Mouse (Mus musculus): ENCODE data around the gene Setd7. TPM values are rescaled to one million over a fixed set of nuclear protein-coding genes. Genes with fewer than 3 reads are reported as not detected.

Gene Setd7
- polyA plus RNA-seq, 1 experiment = 62.8 TPM

DNA sequence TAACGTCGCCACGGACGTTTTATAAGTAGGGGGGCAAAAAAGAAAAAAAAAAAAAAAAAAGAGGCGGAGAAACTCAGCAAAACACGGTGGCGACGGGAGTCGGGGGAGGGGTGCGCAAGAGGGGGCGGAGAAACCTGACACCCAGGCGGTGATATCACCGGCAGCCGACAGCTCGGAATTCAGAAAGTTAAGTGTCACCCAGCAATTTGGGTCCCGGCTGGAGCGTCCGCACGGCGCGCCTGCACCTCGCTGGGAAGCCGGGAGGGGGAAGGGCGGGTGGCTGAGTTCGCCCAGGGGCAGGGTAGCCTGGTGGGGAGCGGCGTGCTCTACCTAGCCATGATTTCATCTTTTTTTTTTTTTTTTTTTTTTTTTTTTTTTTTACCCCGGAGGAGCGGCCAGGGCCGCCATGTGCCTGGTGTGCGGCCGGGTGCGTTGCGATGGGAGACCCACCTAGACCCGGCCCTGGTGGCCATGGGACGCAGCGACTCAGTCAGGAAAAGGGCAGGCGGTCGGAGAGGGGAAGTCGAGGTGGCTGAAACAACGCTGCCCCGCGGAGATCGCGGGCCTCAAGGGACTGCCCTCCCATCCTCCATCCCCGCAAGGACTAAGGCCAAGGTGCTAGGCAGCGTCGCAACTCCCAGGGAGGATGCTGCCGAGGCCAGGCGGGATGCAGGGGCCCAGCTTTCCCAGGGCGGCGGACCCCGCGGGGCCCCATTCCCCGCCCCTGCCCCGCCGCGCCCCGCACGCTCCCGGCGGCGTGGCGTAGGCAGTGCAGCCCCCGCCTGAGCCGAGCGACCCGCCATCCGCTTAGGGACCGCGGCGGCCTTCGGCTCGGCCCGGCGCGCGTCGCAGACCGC lies 857 bp downstream of the Setd7 start:
- Histone ChIP-seq H3K36me3 (ENCODE audit: control insufficient read depth, insufficient read depth, low read length) (no peaks in the 10 kb centered on the region), H3K27me3 (ENCODE audit: control insufficient read depth, insufficient read depth, low read length) (no peaks in the 10 kb centered on the region), H3K27ac (ENCODE audit: control insufficient read depth, insufficient read depth, low read length) (peak overlapping the region; percentile 87), H3K4me3 (ENCODE audit: control insufficient read depth, insufficient read depth, low read length) (peak overlapping the region; percentile 98), H3K4me1 (replicated peaks; ENCODE audit: control insufficient read depth, insufficient read depth, low read length) (peaks cover 36% of the 10 kb centered on the region)
- under 1% methylated on average over 80 of the region's 80 CpGs for WGBS
- TF ChIP-seq POLR2A (IDR thresholded peaks at IDR 0.05; ENCODE audit: control insufficient read depth, extremely low read depth, insufficient read depth, low read length, poor library complexity) (peak; percentile 98), CTCF (IDR thresholded peaks at IDR 0.05; ENCODE audit: borderline replicate concordance, control insufficient read depth, extremely low read depth, insufficient read depth, low read length, poor library complexity) (peak; percentile 63; the same call in 1 of the 2 replicates)
- peak; percentile 93 for DNase-seq

DNA sequence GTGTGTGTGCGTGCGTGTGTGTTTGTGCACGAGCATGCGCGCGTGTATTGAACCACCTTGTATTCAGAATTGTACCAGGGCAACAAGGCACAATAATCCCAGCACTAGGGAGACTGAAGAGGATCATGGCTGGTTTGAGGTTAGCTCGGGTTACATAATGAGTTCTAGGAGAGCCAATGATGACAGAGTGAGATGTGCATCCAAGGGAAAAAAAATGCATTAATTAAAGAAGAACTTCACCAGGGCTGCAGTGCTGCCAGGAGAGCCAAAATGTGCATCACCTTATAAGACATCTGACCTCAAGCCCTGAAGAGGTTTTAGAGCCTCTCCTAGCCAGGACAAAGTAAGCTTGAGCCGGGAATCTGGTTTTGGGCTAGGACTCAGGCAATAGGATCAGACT lies 5.1 kb downstream of the Setd7 start:
- no peak for TF ChIP-seq POLR2A (IDR thresholded peaks at IDR 0.05; ENCODE audit: control insufficient read depth, extremely low read depth, insufficient read depth, low read length, poor library complexity)
- no peak for TF ChIP-seq CTCF (IDR thresholded peaks at IDR 0.05; ENCODE audit: borderline replicate concordance, control insufficient read depth, extremely low read depth, insufficient read depth, low read length, poor library complexity)
- no peak for DNase-seq
- no peak overlapping the region for H3K4me3 ChIP-seq (ENCODE audit: control insufficient read depth, insufficient read depth, low read length)

DNA sequence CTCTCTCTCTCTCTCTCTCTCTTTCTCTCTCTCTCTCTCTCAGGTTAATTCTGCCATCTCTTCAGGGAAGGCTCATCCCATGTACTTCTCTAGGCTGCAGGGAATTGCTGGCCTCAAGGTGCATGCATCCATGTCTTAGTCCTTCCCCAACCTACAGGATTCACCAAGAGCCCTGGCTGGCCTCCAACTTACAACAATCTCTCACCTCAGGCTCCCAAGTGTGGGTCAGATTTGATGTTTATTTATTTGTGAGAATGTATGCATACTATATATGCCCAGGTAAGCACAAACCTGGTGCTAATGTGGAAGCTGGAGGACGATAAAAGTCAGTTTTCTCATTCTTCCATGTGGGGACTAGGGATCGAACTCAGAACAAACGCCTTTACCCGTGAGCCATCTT lies 5.8 kb downstream of the Setd7 start:
- TF ChIP-seq POLR2A (IDR thresholded peaks at IDR 0.05; ENCODE audit: control insufficient read depth, extremely low read depth, insufficient read depth, low read length, poor library complexity) (no peak), CTCF (IDR thresholded peaks at IDR 0.05; ENCODE audit: borderline replicate concordance, control insufficient read depth, extremely low read depth, insufficient read depth, low read length, poor library complexity) (no peak)
- 90% methylated on average over 4 of the region's 4 CpGs for WGBS

More for the DNA sequence above, 5.1 kb downstream of the Setd7 start:
- Histone ChIP-seq H3K27ac (ENCODE audit: control insufficient read depth, insufficient read depth, low read length) (peak overlapping the region; percentile 98), H3K36me3 (ENCODE audit: control insufficient read depth, insufficient read depth, low read length) (no peaks in the 10 kb centered on the region; the same call in 1 of the 2 replicates), H3K27me3 (ENCODE audit: control insufficient read depth, insufficient read depth, low read length) (no peaks in the 10 kb centered on the region), H3K4me1 (replicated peaks; ENCODE audit: control insufficient read depth, insufficient read depth, low read length) (peaks cover 40% of the 10 kb centered on the region)
- WGBS = 82% methylated on average over 8 of the region's 8 CpGs

DNA sequence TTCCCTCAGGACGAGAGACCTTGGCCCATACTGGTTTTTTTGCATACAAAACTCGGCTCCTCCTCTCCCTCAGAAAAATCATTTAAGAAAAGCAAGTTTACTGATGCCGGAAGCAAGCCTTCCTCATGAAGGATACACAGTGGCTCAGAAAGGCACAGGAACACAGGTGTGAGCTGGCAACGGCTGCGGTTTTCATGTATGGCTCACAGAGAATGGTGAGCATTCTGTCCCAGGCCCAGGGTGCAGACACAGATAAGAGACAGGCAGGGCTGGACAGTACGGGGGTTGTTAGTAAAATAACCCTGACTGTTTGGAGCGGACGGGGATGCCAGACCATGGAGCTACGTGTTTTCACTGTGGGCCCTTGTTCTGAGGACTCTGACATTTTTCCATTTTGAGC lies 6.6 kb downstream of the Setd7 start:
- Histone ChIP-seq H3K4me1 (replicated peaks; ENCODE audit: control insufficient read depth, insufficient read depth, low read length) (peaks cover 40% of the 10 kb centered on the region), H3K4me3 (ENCODE audit: control insufficient read depth, insufficient read depth, low read length) (peak overlapping the region; percentile 52), H3K27me3 (ENCODE audit: control insufficient read depth, insufficient read depth, low read length) (no peaks in the 10 kb centered on the region), H3K27ac (ENCODE audit: control insufficient read depth, insufficient read depth, low read length) (peak overlapping the region; percentile 98), H3K36me3 (ENCODE audit: control insufficient read depth, insufficient read depth, low read length) (peaks cover 15% of the 10 kb centered on the region)
- DNase-seq = peak; percentile 75
- 13% methylated on average over 9 of the region's 9 CpGs for WGBS
- no peak for TF ChIP-seq CTCF (IDR thresholded peaks at IDR 0.05; ENCODE audit: borderline replicate concordance, control insufficient read depth, extremely low read depth, insufficient read depth, low read length, poor library complexity)
- no peak for TF ChIP-seq POLR2A (IDR thresholded peaks at IDR 0.05; ENCODE audit: control insufficient read depth, extremely low read depth, insufficient read depth, low read length, poor library complexity)

More for the DNA sequence above, 5.8 kb downstream of the Setd7 start:
- Histone ChIP-seq H3K4me3 (ENCODE audit: control insufficient read depth, insufficient read depth, low read length) (no peak overlapping the region), H3K36me3 (ENCODE audit: control insufficient read depth, insufficient read depth, low read length) (peaks cover 7% of the 10 kb centered on the region; the same call in 1 of the 2 replicates), H3K4me1 (replicated peaks; ENCODE audit: control insufficient read depth, insufficient read depth, low read length) (peaks cover 40% of the 10 kb centered on the region), H3K27ac (ENCODE audit: control insufficient read depth, insufficient read depth, low read length) (peak overlapping the region; percentile 98), H3K27me3 (ENCODE audit: control insufficient read depth, insufficient read depth, low read length) (no peaks in the 10 kb centered on the region)
- DNase-seq = no peak

DNA sequence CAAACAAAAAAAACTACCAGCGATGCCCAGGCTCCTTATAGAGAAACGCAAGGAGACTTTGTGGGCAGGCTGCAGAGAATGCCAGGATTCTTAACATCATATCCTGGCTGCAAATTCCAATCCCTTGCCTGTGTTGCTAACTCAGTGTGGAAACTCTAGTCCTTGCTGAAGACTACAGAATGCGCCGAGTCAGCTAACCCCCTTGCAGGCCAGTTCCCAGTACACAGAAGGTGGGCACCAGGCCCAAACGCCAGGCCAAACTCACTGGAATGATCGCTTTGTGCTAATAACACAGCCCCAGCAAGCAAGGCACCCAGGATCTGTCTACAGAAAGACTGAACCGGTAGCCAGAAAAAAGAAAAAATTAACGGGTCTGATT lies 7.2 kb downstream of the Setd7 start:
- no peak for TF ChIP-seq CTCF (IDR thresholded peaks at IDR 0.05; ENCODE audit: borderline replicate concordance, control insufficient read depth, extremely low read depth, insufficient read depth, low read length, poor library complexity)
- no peak for TF ChIP-seq POLR2A (IDR thresholded peaks at IDR 0.05; ENCODE audit: control insufficient read depth, extremely low read depth, insufficient read depth, low read length, poor library complexity)
- peak; percentile 20 for DNase-seq
- H3K4me1 ChIP-seq (replicated peaks; ENCODE audit: control insufficient read depth, insufficient read depth, low read length) = peaks cover 40% of the 10 kb centered on the region
- WGBS = 14% methylated on average over 8 of the region's 8 CpGs
- peak overlapping the region; percentile 52 for H3K4me3 ChIP-seq (ENCODE audit: control insufficient read depth, insufficient read depth, low read length)
- H3K36me3 ChIP-seq (ENCODE audit: control insufficient read depth, insufficient read depth, low read length) = peaks cover 20% of the 10 kb centered on the region
- H3K27ac ChIP-seq (ENCODE audit: control insufficient read depth, insufficient read depth, low read length) = peak overlapping the region; percentile 98
- H3K27me3 ChIP-seq (ENCODE audit: control insufficient read depth, insufficient read depth, low read length) = no peaks in the 10 kb centered on the region

DNA sequence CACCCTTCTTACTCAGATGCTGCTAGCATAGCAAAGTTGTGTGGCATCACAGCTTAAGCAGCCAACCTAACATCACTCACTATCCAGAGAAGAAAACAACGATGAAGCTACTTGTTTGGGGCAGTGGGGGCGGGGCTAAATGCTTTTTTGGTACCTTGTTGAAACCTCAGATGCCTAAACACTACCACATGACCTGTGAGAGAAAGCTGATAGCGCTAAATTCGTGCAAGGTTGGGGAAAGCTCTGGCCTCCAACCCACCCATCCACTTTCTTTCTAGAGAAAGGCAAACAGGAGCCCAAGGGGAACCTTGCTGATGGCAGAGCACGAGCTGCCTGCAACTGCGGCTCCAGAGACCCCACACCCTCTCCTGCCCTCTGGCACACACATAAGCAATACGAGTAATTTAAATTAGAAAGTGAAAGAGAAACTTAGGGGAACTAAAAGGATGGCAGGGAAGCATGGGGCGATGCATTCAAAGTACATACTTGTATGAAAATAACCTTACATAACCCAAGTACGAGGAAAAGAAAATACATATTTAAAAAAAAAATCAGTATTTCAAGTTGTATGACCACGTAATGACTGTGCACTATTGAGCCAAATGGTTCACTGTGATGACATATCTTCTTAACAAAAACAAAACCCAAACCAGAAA lies 7.7 kb downstream of the Setd7 start:
- TF ChIP-seq POLR2A (IDR thresholded peaks at IDR 0.05; ENCODE audit: control insufficient read depth, extremely low read depth, insufficient read depth, low read length, poor library complexity) (no peak), CTCF (IDR thresholded peaks at IDR 0.05; ENCODE audit: borderline replicate concordance, control insufficient read depth, extremely low read depth, insufficient read depth, low read length, poor library complexity) (no peak)
- Histone ChIP-seq H3K27ac (ENCODE audit: control insufficient read depth, insufficient read depth, low read length) (peak overlapping the region; percentile 98), H3K4me1 (replicated peaks; ENCODE audit: control insufficient read depth, insufficient read depth, low read length) (peaks cover 36% of the 10 kb centered on the region), H3K4me3 (ENCODE audit: control insufficient read depth, insufficient read depth, low read length) (peak overlapping the region; percentile 53), H3K36me3 (ENCODE audit: control insufficient read depth, insufficient read depth, low read length) (peaks cover 25% of the 10 kb centered on the region), H3K27me3 (ENCODE audit: control insufficient read depth, insufficient read depth, low read length) (no peaks in the 10 kb centered on the region)
- peak; percentile 59 for DNase-seq
- 2% methylated on average over 10 of the region's 10 CpGs for WGBS

Data from thymus, adult 2 months (tissue).